Mouse (Mus musculus) bone marrow macrophage, adult 2 months (primary cell): ENCODE measurements around the gene Rpn1. TPM values are rescaled to one million over a fixed set of nuclear protein-coding genes. Genes with fewer than 3 reads are reported as not detected.

ENCODE experiments used
- H3K27ac ChIP-seq: 2 replicates; pipeline ENCODE4 v1.5.1; 2012; ENCODE audit warnings: low read depth, low read length; ENCODE audit not compliant: insufficient read depth
- H3K4me1 ChIP-seq: 2 replicates; pipeline ENCODE4 v1.6.1; 2012; ENCODE audit warnings: low read length; ENCODE audit not compliant: control insufficient read depth, insufficient read depth
- H3K4me3 ChIP-seq: 2 replicates; pipeline ENCODE4 v1.5.1; 2012; ENCODE audit warnings: mild to moderate bottlenecking, low read length, moderate library complexity; ENCODE audit not compliant: insufficient read depth
- CTCF ChIP-seq: IDR thresholded peaks from 2 replicates; pipeline ENCODE4 v1.5.1; 2012; ENCODE audit warnings: low read depth, mild to moderate bottlenecking, low read length, moderate library complexity
- POLR2A ChIP-seq: IDR thresholded peaks from 2 replicates; pipeline ENCODE4 v1.6.1; 2012; ENCODE audit warnings: mild to moderate bottlenecking, low read depth, low read length, borderline replicate concordance
- polyA plus RNA-seq: library from polyadenylated mRNA; stranded (reverse); fragments of >200 nt; gene quantifications from 2 replicates; pipeline ENCODE4 v1.2.4, GENCODE M21; 2012; ENCODE audit not compliant: missing spikeins, insufficient read depth, insufficient read length

The Rpn1 gene
- polyA plus RNA-seq, 1 experiment: 185 TPM

GRCm38 (mm10) chr6:88049008-88049407 is 35.3 kb upstream of the Rpn1 start:
- Histone ChIP-seq H3K27ac (no peak overlapping the region), H3K4me3 (no peak overlapping the region), H3K4me1 (peaks cover 24% of the 10 kb centered on the region)
- no peak for TF ChIP-seq POLR2A
- no peak for TF ChIP-seq CTCF

DNA sequence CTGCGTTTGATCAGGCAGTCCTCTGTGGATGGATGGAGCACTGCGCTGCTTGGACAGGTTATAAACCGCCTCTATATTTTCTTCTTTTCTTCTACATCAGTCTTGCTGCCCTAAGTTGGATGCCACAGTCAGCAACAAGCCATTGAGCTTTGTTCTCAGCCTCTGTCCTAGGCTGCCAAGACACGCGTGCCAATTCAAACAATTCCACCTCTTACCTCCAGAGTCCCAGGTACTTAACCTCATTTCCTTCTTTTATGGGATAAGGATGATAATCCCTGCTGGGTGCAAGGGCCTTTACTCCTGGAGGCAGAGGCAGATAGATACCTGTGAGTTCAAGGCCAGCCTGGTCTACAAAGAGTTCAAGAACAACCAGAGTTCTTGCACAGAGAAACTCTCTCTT is 33.1 kb upstream of the Rpn1 start:
- Histone ChIP-seq H3K27ac (no peak overlapping the region), H3K4me1 (peaks cover 35% of the 10 kb centered on the region), H3K4me3 (no peak overlapping the region)
- no peak for TF ChIP-seq POLR2A
- no peak for TF ChIP-seq CTCF

- H3K27ac ChIP-seq: peak overlapping the region; percentile 18
- H3K4me1 ChIP-seq: peaks cover 35% of the 10 kb centered on the region
- TF ChIP-seq CTCF: no peak
- TF ChIP-seq POLR2A: no peak
- H3K4me3 ChIP-seq: no peak overlapping the region
Measured at GRCm38 (mm10) chr6:88053228-88054080, 30.8 kb upstream of the Rpn1 start.

DNA sequence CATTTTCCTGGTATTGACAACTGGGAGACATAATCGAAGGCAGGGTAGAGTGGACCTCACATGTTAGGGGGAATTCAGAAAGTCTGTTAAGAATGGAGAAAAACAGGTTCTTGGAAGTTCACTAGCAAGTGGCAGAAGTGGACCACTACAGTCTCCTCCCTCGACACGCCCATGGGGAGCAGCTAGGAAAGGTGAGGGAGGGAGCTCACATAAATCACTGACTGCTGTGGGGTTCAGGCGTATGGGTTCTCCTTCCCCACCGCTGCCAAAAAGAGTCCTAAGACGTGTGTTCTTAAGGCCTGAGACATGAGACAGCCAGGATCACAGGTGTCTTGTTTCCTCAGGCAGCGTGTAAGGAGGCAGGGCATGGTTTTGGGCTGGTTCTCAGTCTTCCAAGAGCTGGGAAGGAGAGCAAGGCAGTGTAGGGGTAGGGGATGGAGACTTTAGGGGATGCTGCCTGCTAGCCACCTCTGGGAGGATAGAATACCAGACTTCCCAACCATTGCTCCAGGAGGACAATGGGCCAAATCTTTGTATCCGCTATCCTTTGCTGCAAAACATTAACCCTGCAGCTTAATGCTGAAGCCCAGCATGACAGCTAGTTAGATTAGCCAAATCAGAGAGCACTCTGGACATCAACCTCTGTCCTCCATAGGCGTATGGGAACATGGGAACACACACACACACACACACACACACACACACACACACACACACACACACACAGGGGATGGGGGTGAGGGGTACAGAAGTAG is 30.0 kb upstream of the Rpn1 start:
- TF ChIP-seq POLR2A (no peak), CTCF (no peak)
- Histone ChIP-seq H3K4me3 (no peak overlapping the region), H3K27ac (peak overlapping the region; percentile 11), H3K4me1 (peaks cover 35% of the 10 kb centered on the region)

- TF ChIP-seq CTCF (no peak), POLR2A (no peak)
- peaks cover 43% of the 10 kb centered on the region for H3K4me1 ChIP-seq
- no peak overlapping the region for H3K27ac ChIP-seq
- no peak overlapping the region for H3K4me3 ChIP-seq
Measured at GRCm38 (mm10) chr6:88055663-88056062, 28.6 kb upstream of the Rpn1 start.

DNA sequence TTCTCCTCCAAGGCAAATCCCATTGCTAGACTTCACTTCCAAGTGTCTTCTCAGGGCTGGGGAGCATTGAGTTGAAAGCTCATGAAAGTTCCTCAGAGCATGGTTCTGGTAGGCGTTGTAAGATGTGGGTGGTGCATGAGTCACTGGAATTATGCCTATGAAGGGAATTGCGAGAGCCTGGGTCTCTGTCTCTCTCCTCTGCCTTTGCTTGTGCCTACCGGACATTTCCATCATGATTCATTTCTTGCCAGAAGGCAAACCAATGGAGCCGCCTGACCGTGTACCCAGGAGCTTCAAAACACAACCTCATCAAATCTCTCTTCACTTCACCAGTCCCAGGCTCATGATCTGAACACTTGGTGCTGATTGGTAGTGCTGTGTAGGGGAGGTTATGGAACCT is 27.4 kb upstream of the Rpn1 start:
- H3K4me1 ChIP-seq: peaks cover 45% of the 10 kb centered on the region
- no peak overlapping the region for H3K4me3 ChIP-seq
- H3K27ac ChIP-seq: peak overlapping the region; percentile 41
- TF ChIP-seq POLR2A (no peak), CTCF (no peak)

GRCm38 (mm10) chr6:88059903-88060302 is 24.4 kb upstream of the Rpn1 start:
- Histone ChIP-seq H3K27ac (no peak overlapping the region), H3K4me1 (peaks cover 42% of the 10 kb centered on the region), H3K4me3 (no peak overlapping the region)
- TF ChIP-seq CTCF: no peak
- TF ChIP-seq POLR2A: no peak

DNA sequence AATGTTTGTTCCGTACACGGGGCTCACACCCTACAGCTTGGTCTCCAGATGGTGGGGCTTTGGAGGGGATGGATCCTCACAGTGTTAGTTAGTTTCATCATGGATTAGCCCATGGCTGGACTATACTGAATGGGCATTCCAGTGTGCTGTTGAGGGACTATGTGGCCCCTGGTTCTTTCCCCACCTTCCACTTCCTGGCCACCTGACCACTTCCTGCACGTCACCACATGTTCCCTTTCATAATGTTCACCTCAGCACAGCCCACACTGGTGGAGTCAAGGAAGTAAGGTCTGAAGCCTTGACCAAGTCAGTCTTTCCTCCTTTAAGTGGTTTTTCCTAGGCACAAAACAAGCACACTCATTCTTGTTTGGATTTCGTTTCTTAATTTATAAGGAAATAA is 23.7 kb upstream of the Rpn1 start:
- Histone ChIP-seq H3K4me1 (peaks cover 46% of the 10 kb centered on the region), H3K4me3 (no peak overlapping the region), H3K27ac (no peak overlapping the region)
- TF ChIP-seq POLR2A (no peak), CTCF (no peak)

GRCm38 (mm10) chr6:88061406-88061805 is 22.9 kb upstream of the Rpn1 start:
- no peak overlapping the region for H3K4me3 ChIP-seq

GRCm38 (mm10) chr6:88062398-88062797 is 21.9 kb upstream of the Rpn1 start:
- H3K4me3 ChIP-seq: no peak overlapping the region
- peaks cover 41% of the 10 kb centered on the region for H3K4me1 ChIP-seq
- no peak overlapping the region for H3K27ac ChIP-seq
- no peak for TF ChIP-seq CTCF
- TF ChIP-seq POLR2A: no peak

More at GRCm38 (mm10) chr6:88061406-88061805, 22.9 kb upstream of the Rpn1 start:
- TF ChIP-seq CTCF: no peak
- TF ChIP-seq POLR2A: no peak
- Histone ChIP-seq H3K4me1 (peaks cover 44% of the 10 kb centered on the region), H3K27ac (no peak overlapping the region)

GRCm38 (mm10) chr6:88064072-88064642 is 20.1 kb upstream of the Rpn1 start:
- Histone ChIP-seq H3K4me3 (no peak overlapping the region), H3K27ac (peak overlapping the region; percentile 39; the same call in 1 of the 2 replicates), H3K4me1 (peaks cover 45% of the 10 kb centered on the region)
- TF ChIP-seq POLR2A (no peak), CTCF (no peak)
